Mouse (Mus musculus) lung, embryonic 16.5 days (tissue): Measurements from ENCODE around the gene Ucma. TPM values are rescaled to one million over a fixed set of nuclear protein-coding genes. Genes with fewer than 3 reads are reported as not detected.

Experiments used
- ATAC-seq: fragments of 200-750 bp; cut with Nextera tagmentation; 2 replicates; pipeline ENCODE4 v1.8.0; 2017; ENCODE audit warnings: low read depth, mild to moderate bottlenecking, moderate library complexity
- H3K27ac ChIP-seq: fragments of 300-500 bp; sonication (generic); 2 replicates; pipeline ENCODE4 v1.5.1; 2014; ENCODE audit warnings: mild to moderate bottlenecking, control low read depth, low read length
- H3K27me3 ChIP-seq: fragments of 300-500 bp; sonication (generic); 2 replicates; pipeline ENCODE4 v1.6.1; 2014; ENCODE audit warnings: low read depth, low read length, mixed read lengths; ENCODE audit not compliant: control insufficient read depth, insufficient read depth
- H3K36me3 ChIP-seq: fragments of 300-500 bp; sonication (generic); 2 replicates; pipeline ENCODE4 v1.6.1; 2014; ENCODE audit warnings: low read length; ENCODE audit not compliant: control insufficient read depth, insufficient read depth
- H3K4me1 ChIP-seq: fragments of 300-500 bp; sonication (generic); replicated peaks from 2 replicates; pipeline ENCODE4 v1.6.1; 2014; ENCODE audit warnings: low read length, mixed read lengths; ENCODE audit not compliant: control insufficient read depth, insufficient read depth
- H3K4me2 ChIP-seq: fragments of 300-500 bp; sonication (generic); 2 replicates; pipeline ENCODE4 v1.6.1; 2014; ENCODE audit warnings: low read depth, low read length, control low read depth
- H3K4me3 ChIP-seq: fragments of 300-500 bp; sonication (generic); 2 replicates; pipeline ENCODE4 v1.5.1; 2014; ENCODE audit warnings: mild to moderate bottlenecking, low read length, control low read depth
- H3K9ac ChIP-seq: fragments of 300-500 bp; sonication (generic); 2 replicates; pipeline ENCODE4 v1.6.1; 2014; ENCODE audit warnings: low read length, control low read depth
- H3K9me3 ChIP-seq: fragments of 300-500 bp; sonication (generic); 2 replicates; pipeline ENCODE4 v1.6.1; 2016; ENCODE audit warnings: low read length; ENCODE audit not compliant: control insufficient read depth
- WGBS: fragments of 180-500 bp; shearing (Covaris S2); extraction: QIAGEN DNeasy Blood & Tissue Kit; methylation state at CpG from one replicate; pipeline ENCODE4 v1.1.7; 2014; 5-methylcytosine and 5-hydroxymethylcytosine counted together
- polyA plus RNA-seq: library from polyadenylated mRNA; unstranded; fragments of >200 nt; fragmentation: Nextera tagmentation; extraction: Ambion mirVana; gene quantifications from 2 replicates; pipeline ENCODE4 v1.2.1, GENCODE M21; 2015

Gene Ucma
- polyA plus RNA-seq, 1 experiment from 2014 or later = not detected

DNA sequence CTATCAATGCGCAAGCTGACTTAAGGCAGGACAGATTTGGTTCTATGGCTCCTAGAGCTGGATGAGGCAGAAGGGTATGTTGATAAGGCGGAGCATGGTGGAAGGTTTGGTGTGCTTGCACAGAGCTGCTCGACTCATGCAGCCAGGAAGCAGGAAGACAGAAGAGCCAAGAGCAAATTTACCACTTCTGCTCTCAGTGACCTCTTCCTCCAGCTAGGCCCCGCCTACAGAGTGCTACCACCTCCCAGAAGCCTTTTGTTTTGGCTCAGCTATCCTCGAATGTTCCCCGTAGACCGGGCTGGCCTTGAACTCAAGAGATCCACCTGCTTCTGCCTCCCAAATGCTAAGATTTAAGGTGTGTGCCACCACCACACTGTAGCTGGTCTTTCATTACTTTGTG lies 38.7 kb downstream of the Ucma start:
- Histone ChIP-seq H3K27me3 (no peaks in the 10 kb centered on the region), H3K36me3 (0 out of 2 replicates have a peak, but pooled peaks cover 2% of the 10 kb centered on the region), H3K4me1 (peaks cover 8% of the 10 kb centered on the region), H3K9me3 (no peaks in the 10 kb centered on the region), H3K4me3 (no peak overlapping the region), H3K9ac (no peak overlapping the region), H3K4me2 (no peak overlapping the region), H3K27ac (no peak overlapping the region)
- WGBS = 60% methylated on average over 7 of the region's 7 CpGs
- no peak for ATAC-seq

DNA sequence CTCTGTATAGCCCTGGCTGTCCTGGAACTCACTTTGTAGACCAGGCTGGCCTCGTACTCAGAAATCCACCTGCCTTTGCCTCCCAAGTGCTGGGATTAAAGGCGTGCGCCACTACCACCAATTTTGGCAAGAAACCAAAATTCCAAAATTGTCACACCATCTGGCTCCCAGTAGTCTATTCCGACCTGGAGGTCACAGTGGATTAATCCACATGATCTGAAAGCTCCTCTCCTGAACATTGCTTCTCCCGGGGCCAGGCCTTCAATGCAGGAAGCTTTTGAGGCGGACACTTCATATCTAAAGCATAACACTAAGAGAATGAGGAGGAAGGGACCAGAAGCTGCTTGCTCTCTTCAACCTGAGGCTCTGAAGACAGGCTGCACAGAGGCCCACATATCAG lies 39.6 kb downstream of the Ucma start:
- no peak for ATAC-seq
- 81% methylated on average over 6 of the region's 6 CpGs for WGBS
- Histone ChIP-seq H3K9me3 (no peaks in the 10 kb centered on the region), H3K4me1 (peaks cover 8% of the 10 kb centered on the region), H3K36me3 (no peaks in the 10 kb centered on the region), H3K27ac (no peak overlapping the region), H3K27me3 (no peaks in the 10 kb centered on the region), H3K4me3 (no peak overlapping the region), H3K9ac (no peak overlapping the region), H3K4me2 (no peak overlapping the region)

DNA sequence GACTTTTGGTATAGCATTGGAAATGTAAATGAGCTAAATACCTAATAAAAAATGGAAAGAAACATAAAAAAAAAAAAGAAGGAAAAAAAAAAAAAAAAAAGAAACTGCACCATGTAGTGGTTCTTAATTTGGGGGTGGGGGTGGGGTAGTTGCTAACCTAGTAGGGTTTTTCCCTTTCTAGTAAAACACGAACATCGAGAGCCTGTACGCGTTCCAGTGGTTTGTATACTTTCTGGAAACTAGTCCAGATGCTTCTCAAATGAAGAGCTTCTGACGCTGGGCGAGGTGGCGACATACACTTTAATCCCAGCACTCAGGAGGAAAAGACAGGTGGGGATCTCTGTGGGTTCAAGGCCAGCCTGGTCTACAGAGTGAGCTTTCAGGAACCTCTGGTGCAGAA lies 41.0 kb downstream of the Ucma start:
- ATAC-seq = no peak
- Histone ChIP-seq H3K4me1 (peaks cover 1% of the 10 kb centered on the region), H3K27me3 (no peaks in the 10 kb centered on the region), H3K36me3 (no peaks in the 10 kb centered on the region), H3K27ac (no peak overlapping the region), H3K9ac (no peak overlapping the region), H3K4me3 (no peak overlapping the region), H3K4me2 (no peak overlapping the region), H3K9me3 (no peaks in the 10 kb centered on the region)
- 86% methylated on average over 7 of the region's 7 CpGs for WGBS

GRCm38 (mm10) chr2:5019708-5020107 lies 43.8 kb downstream of the Ucma start:
- H3K4me2 ChIP-seq = no peak overlapping the region
- 72% methylated on average over 1 of the region's 1 CpGs for WGBS
- H3K9me3 ChIP-seq = no peaks in the 10 kb centered on the region
- peaks cover 2% of the 10 kb centered on the region; the same call in 1 of the 2 replicates for H3K4me1 ChIP-seq
- H3K9ac ChIP-seq = no peak overlapping the region
- H3K4me3 ChIP-seq = no peak overlapping the region
- no peaks in the 10 kb centered on the region for H3K27me3 ChIP-seq
- H3K27ac ChIP-seq = no peak overlapping the region
- no peaks in the 10 kb centered on the region for H3K36me3 ChIP-seq
- no peak for ATAC-seq

- H3K4me2 ChIP-seq = no peak overlapping the region
- no peaks in the 10 kb centered on the region for H3K36me3 ChIP-seq
- WGBS = 46% methylated on average over 2 of the region's 2 CpGs
- no peaks in the 10 kb centered on the region for H3K27me3 ChIP-seq
- H3K4me3 ChIP-seq = no peak overlapping the region
- no peak for ATAC-seq
- peaks cover 2% of the 10 kb centered on the region; the same call in 1 of the 2 replicates for H3K4me1 ChIP-seq
- no peak overlapping the region for H3K27ac ChIP-seq
- no peak overlapping the region for H3K9ac ChIP-seq
- no peaks in the 10 kb centered on the region for H3K9me3 ChIP-seq
Measured at GRCm38 (mm10) chr2:5023275-5023674, 47.4 kb downstream of the Ucma start.

DNA sequence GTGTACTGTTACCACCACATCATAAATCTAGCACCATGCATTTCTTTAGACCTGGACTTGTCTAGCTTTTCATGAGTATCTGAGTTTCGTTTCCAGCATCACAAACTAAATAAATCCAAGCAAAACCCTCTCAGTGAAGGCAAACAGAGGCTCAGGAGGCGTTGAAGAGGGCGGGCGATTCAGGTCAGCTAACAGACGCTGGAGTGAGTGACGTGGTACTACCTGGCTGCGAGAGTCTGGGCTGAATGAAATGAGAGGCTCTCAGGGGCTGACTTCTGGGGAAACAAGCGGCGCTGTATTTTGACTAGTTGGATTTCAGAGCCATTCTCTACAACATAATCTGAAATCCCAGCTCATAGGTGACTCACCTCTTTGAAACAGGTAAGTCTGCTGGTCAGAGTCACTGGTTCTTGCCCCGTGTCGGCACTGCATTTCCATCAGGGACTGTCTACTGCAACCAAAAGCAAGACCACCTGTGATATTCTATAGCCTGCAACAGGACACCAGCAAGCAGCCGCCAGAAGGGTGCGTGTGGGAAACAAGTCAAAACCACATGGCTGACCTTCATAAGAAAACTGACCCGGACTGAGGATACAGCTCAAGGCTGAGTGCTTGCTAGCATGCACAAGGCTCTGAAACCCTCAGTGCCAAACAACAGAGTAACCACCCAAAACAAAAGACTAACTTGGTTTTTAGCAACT lies 47.9 kb downstream of the Ucma start:
- WGBS = 54% methylated on average over 14 of the region's 14 CpGs
- H3K27ac ChIP-seq = no peak overlapping the region

DNA sequence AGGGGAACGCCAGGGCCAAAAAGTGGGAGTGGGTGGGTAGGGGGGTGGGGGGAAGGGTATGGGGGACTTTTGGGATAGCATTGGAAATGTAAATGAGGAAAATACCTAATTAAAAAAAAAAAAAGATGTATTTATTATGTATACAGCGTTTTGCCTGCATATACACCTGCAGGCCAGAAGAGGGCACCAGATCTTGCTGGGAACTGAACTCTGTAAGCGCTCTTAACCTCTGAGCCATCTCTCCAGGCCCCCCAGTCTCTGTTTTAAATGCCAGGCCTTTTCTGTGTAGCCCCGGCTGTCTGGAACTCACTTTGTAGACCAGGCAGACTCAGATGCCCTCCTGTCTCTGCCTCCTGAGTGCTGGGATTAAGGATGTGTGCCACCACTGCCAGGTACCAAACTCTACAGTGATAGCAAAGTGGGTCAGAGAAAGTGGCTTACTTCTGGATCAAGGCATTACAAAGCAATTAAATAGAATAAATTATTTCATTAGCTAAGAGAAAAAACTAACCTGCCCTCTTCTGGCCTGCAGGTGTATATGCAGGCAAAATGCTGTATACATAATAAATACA lies 49.3 kb downstream of the Ucma start:
- no peak for ATAC-seq
- WGBS = 49% methylated on average over 3 of the region's 4 CpGs
- H3K9me3 ChIP-seq = no peaks in the 10 kb centered on the region
- no peaks in the 10 kb centered on the region for H3K27me3 ChIP-seq
- peaks cover 2% of the 10 kb centered on the region; the same call in 1 of the 2 replicates for H3K4me1 ChIP-seq
- no peak overlapping the region for H3K4me2 ChIP-seq
- H3K4me3 ChIP-seq = no peak overlapping the region
- H3K9ac ChIP-seq = no peak overlapping the region
- no peak overlapping the region for H3K27ac ChIP-seq
- H3K36me3 ChIP-seq = no peaks in the 10 kb centered on the region

More for the DNA sequence above, 47.9 kb downstream of the Ucma start:
- Histone ChIP-seq H3K27me3 (no peaks in the 10 kb centered on the region), H3K4me3 (no peak overlapping the region), H3K9me3 (no peaks in the 10 kb centered on the region), H3K4me2 (no peak overlapping the region), H3K36me3 (no peaks in the 10 kb centered on the region), H3K4me1 (peaks cover 2% of the 10 kb centered on the region; the same call in 1 of the 2 replicates), H3K9ac (no peak overlapping the region)
- peak; percentile 82; the same call in 1 of the 2 replicates for ATAC-seq

DNA sequence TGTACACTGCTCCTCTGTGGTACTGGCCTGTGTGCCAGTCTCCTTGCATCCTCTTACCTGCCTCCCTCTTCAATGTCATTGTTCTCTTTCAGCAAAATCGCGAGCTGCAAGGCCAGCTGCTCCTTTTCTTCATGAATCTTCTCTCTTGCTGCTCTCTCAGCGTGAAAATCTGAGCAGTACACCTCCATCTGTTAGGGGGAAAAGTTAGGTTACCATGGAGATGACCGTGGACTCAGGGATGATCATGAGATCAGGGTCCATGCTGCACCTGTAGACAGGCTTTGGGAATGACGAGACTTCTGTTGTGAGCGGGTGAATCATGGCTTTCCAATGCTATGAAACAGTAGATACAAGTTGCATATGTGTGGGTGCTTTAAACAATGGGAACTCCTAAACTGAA lies 51.1 kb downstream of the Ucma start:
- H3K36me3 ChIP-seq = no peaks in the 10 kb centered on the region
- 73% methylated on average over 6 of the region's 6 CpGs for WGBS
- peaks cover 2% of the 10 kb centered on the region; the same call in 1 of the 2 replicates for H3K4me1 ChIP-seq
- ATAC-seq = no peak
- H3K4me2 ChIP-seq = no peak overlapping the region
- H3K9ac ChIP-seq = no peak overlapping the region
- no peak overlapping the region for H3K4me3 ChIP-seq
- H3K27ac ChIP-seq = no peak overlapping the region
- no peaks in the 10 kb centered on the region for H3K27me3 ChIP-seq
- no peaks in the 10 kb centered on the region for H3K9me3 ChIP-seq

DNA sequence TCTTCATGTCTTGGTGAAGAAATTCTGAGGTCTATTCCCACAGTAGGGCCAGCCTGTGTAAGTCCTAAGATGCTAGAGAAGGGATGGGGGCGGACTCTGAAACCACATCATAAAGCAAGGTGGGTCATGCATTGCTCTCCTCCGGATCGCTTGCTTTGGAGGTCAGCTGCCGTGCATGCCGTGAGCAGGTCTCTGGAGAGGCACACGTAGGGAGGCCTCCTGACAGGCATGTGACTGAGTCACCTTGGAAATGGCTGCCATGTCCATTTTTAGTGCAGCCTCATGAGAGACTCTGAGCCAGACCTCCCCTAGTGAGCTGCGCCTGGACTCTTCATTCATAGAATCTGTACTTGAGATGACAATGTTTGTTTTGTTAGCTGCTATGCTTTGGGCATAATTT lies 52.1 kb downstream of the Ucma start:
- Histone ChIP-seq H3K27ac (no peak overlapping the region), H3K36me3 (no peaks in the 10 kb centered on the region), H3K9me3 (no peaks in the 10 kb centered on the region), H3K9ac (no peak overlapping the region), H3K27me3 (no peaks in the 10 kb centered on the region), H3K4me2 (no peak overlapping the region), H3K4me3 (no peak overlapping the region), H3K4me1 (peaks cover 2% of the 10 kb centered on the region; the same call in 1 of the 2 replicates)
- ATAC-seq = no peak
- 80% methylated on average over 7 of the region's 7 CpGs for WGBS
